Mouse (Mus musculus) embryonic stem cell, embryonic (primary cell): Measurements from ENCODE around the gene Neurog1.

ENCODE experiments used
- CTCF ChIA-PET, 4 experiments: fragments of 300-600 bp in 2 of 4; fragments of 350-600 bp in 2 of 4; sonication (Branson Sonifier 250); formaldehyde crosslinking; loops; one replicate each; lab custom pipeline; 2022; ENCODE audit warnings: inconsistent platforms in 2 of 4; lab: Charles Lee
- POLR2A ChIA-PET, 4 experiments: fragments of 300-600 bp in 2 of 4; fragments of 350-600 bp in 2 of 4; sonication (Branson Sonifier 250); formaldehyde crosslinking; loops; one replicate each; lab custom pipeline; 2022; ENCODE audit warnings: antibody characterized with exemption in 4 of 4, inconsistent platforms in 1 of 4; lab: Charles Lee

The Neurog1 gene

GRCm38 (mm10) chr13:56243104-56243503 lies 8.9 kb downstream of the Neurog1 start:
- ChIA-PET POLR2A (no interaction called here), CTCF (interaction anchor here in 3 of 4 experiments (0.7 to 3.2 kb wide), 10 partner anchors 15 to 1190 kb away, joined by 3 to 52 read pairs (median 3); no protein-coding TSS in a partner anchor)

GRCm38 (mm10) chr13:56240012-56240770 lies 11.8 kb downstream of the Neurog1 start:
- ChIA-PET CTCF (interaction anchor here in 1 of 4 experiments (1.0 kb wide), 1 partner anchor 46 kb away, joined by 6 read pairs; no protein-coding TSS in a partner anchor), POLR2A (no interaction called here)

- POLR2A ChIA-PET: interaction anchor here in 3 of 4 experiments (0.6 to 1.7 kb wide), 4 partner anchors 12 to 245 kb away, joined by 3 to 4 read pairs (median 3); no protein-coding TSS in a partner anchor
- CTCF ChIA-PET: interaction anchor here in 1 of 4 experiments (0.7 kb wide), 1 partner anchor 53 kb away, joined by 4 read pairs; no protein-coding TSS in a partner anchor
These were observed 14.1 kb downstream of the Neurog1 start for GRCm38 (mm10) chr13:56237905-56238304.

- ChIA-PET CTCF (interaction anchor here in 2 of 4 experiments (0.6 to 1.5 kb wide), 8 partner anchors 11 to 203 kb away, joined by 3 to 7 read pairs (median 4); no protein-coding TSS in a partner anchor), POLR2A (interaction anchor here in 2 of 4 experiments (0.7 to 1.9 kb wide), 7 partner anchors 12 to 183 kb away, joined by 3 to 5 read pairs (median 4); no protein-coding TSS in a partner anchor)
These were observed 15.8 kb downstream of the Neurog1 start for GRCm38 (mm10) chr13:56236194-56236593.

GRCm38 (mm10) chr13:56228790-56229189 lies 23.2 kb downstream of the Neurog1 start:
- ChIA-PET POLR2A (interaction anchor here in 2 of 4 experiments (0.9 to 1.1 kb wide), 2 partner anchors 12 to 24 kb away, joined by 3 to 4 read pairs; no protein-coding TSS in a partner anchor), CTCF (interaction anchor here in 1 of 4 experiments (1.3 kb wide), 1 partner anchor 12 kb away, joined by 3 read pairs; no protein-coding TSS in a partner anchor)

GRCm38 (mm10) chr13:56226175-56226954 lies 25.6 kb downstream of the Neurog1 start:
- ChIA-PET POLR2A (no interaction called here), CTCF (no interaction called here)

- POLR2A ChIA-PET: interaction anchor here in 3 of 4 experiments (0.5 to 1.5 kb wide), 8 partner anchors 10 to 478 kb away, joined by 3 to 5 read pairs (median 4); no protein-coding TSS in a partner anchor
- CTCF ChIA-PET: interaction anchor here in 2 of 4 experiments (0.7 to 3.0 kb wide), 4 partner anchors 19 to 270 kb away, joined by 4 to 10 read pairs (median 6); no protein-coding TSS in a partner anchor
These were observed 28.3 kb downstream of the Neurog1 start for GRCm38 (mm10) chr13:56223625-56224024.

GRCm38 (mm10) chr13:56222849-56223246 lies 29.1 kb downstream of the Neurog1 start:
- CTCF ChIA-PET: interaction anchor here in 3 of 4 experiments (0.7 to 3.0 kb wide), 13 partner anchors 20 to 271 kb away, joined by 3 to 10 read pairs (median 5); no protein-coding TSS in a partner anchor
- POLR2A ChIA-PET: interaction anchor here in 3 of 4 experiments (0.7 to 1.7 kb wide), 15 partner anchors 11 to 481 kb away, joined by 3 to 6 read pairs (median 3); partner anchors contain the start of gene Cxcl14 (in 1 of the 3)

- POLR2A ChIA-PET: interaction anchor here (0.6 to 1.7 kb wide), 19 partner anchors 11 to 481 kb away, joined by 3 to 6 read pairs (median 3); partner anchors contain the start of gene Cxcl14 (in 1 of the 4)
- CTCF ChIA-PET: interaction anchor here (0.7 to 3.0 kb wide), 19 partner anchors 14 to 213 kb away, joined by 3 to 13 read pairs (median 4); no protein-coding TSS in a partner anchor
These were observed 29.7 kb downstream of the Neurog1 start for GRCm38 (mm10) chr13:56221995-56222848.

- ChIA-PET POLR2A (interaction anchor here in 3 of 4 experiments (0.6 to 1.7 kb wide), 10 partner anchors 10 to 482 kb away, joined by 3 to 6 read pairs (median 3); partner anchors contain the start of gene Cxcl14 (in 1 of the 3)), CTCF (interaction anchor here (0.6 to 2.6 kb wide), 13 partner anchors 13 to 214 kb away, joined by 3 to 13 read pairs (median 4); no protein-coding TSS in a partner anchor)
These were observed 30.6 kb downstream of the Neurog1 start for GRCm38 (mm10) chr13:56221129-56221910.

GRCm38 (mm10) chr13:56219254-56219653 lies 32.7 kb downstream of the Neurog1 start:
- ChIA-PET POLR2A (interaction anchor here in 1 of 4 experiments (1.2 kb wide), 1 partner anchor 53 kb away, joined by 5 read pairs; no protein-coding TSS in a partner anchor), CTCF (interaction anchor here in 2 of 4 experiments (0.5 to 1.2 kb wide), 2 partner anchors 22 to 42 kb away, joined by 3 to 4 read pairs; no protein-coding TSS in a partner anchor)

GRCm38 (mm10) chr13:56216090-56216489 lies 35.9 kb downstream of the Neurog1 start:
- ChIA-PET CTCF (interaction anchor here in 3 of 4 experiments (0.6 to 3.0 kb wide), 8 partner anchors 13 to 247 kb away, joined by 3 to 13 read pairs (median 4); no protein-coding TSS in a partner anchor), POLR2A (interaction anchor here in 3 of 4 experiments (0.6 to 1.5 kb wide), 5 partner anchors 12 to 38 kb away, joined by 3 to 4 read pairs (median 3); no protein-coding TSS in a partner anchor)

GRCm38 (mm10) chr13:56214633-56215032 lies 37.3 kb downstream of the Neurog1 start:
- ChIA-PET CTCF (interaction anchor here in 2 of 4 experiments (1.2 to 3.0 kb wide), 2 partner anchors 15 to 17 kb away, joined by 3 to 13 read pairs; no protein-coding TSS in a partner anchor), POLR2A (interaction anchor here in 3 of 4 experiments (0.5 to 0.7 kb wide), 3 partner anchors 45 to 249 kb away, joined by 3 to 4 read pairs (median 4); no protein-coding TSS in a partner anchor)

GRCm38 (mm10) chr13:56209067-56209411 lies 42.9 kb downstream of the Neurog1 start:
- POLR2A ChIA-PET: interaction anchor here in 2 of 4 experiments (0.6 to 1.1 kb wide), 5 partner anchors 10 to 74 kb away, joined by 3 to 5 read pairs (median 3); no protein-coding TSS in a partner anchor
- CTCF ChIA-PET: interaction anchor here in 3 of 4 experiments (0.7 to 2.4 kb wide), 7 partner anchors 11 to 227 kb away, joined by 3 to 8 read pairs (median 4); no protein-coding TSS in a partner anchor
